Mouse (Mus musculus) granulocyte monocyte progenitor cell, adult 5-6 weeks (primary cell): ENCODE data around the gene Mllt6. TPM values are rescaled to one million over a fixed set of nuclear protein-coding genes. Genes with fewer than 3 reads are reported as not detected.

Experiments used
- ATAC-seq: replicated peaks from 2 replicates; pipeline ENCODE4 v1.8.0; 2016; ENCODE audit warnings: mild to moderate bottlenecking, moderate TSS enrichment, inconsistent platforms; ENCODE audit not compliant: poor library complexity, severe bottlenecking
- total RNA-seq, 2 experiments: library from RNA; stranded (forward) in 1 of 2; stranded (reverse) in 1 of 2; fragments of 200-712, 200-1000 nt in 1 of 2; fragments of >200 nt in 1 of 2; fragmentation: Nextera tagmentation in 1 of 2; gene quantifications; 2 replicates each; pipeline ENCODE4 v1.2.3; 2014 to 2017

The Mllt6 gene
- total RNA-seq, 2 experiments from 2014 or later: 5.7 to 6.5 TPM

GRCm38 (mm10) chr11:97664771-97665240, 1.6 kb downstream of the Mllt6 start:
- ATAC-seq: no peak

GRCm38 (mm10) chr11:97665431-97665830, 2.2 kb downstream of the Mllt6 start:
- no peak for ATAC-seq

- no peak for ATAC-seq
These were observed 3.0 kb downstream of the Mllt6 start for GRCm38 (mm10) chr11:97666221-97666620.

GRCm38 (mm10) chr11:97666794-97667193, 3.6 kb downstream of the Mllt6 start:
- no peak for ATAC-seq

- no peak for ATAC-seq
These were observed 4.9 kb downstream of the Mllt6 start for GRCm38 (mm10) chr11:97668160-97668559.

GRCm38 (mm10) chr11:97669268-97669667, 6.1 kb downstream of the Mllt6 start:
- no peak for ATAC-seq

- ATAC-seq: no peak
These were observed 6.6 kb downstream of the Mllt6 start for GRCm38 (mm10) chr11:97669829-97670228.

GRCm38 (mm10) chr11:97670234-97671176, 7.3 kb downstream of the Mllt6 start:
- no peak for ATAC-seq

- ATAC-seq: no peak
These were observed 7.9 kb downstream of the Mllt6 start for GRCm38 (mm10) chr11:97671177-97671527.

- no peak for ATAC-seq
These were observed 9.9 kb downstream of the Mllt6 start for GRCm38 (mm10) chr11:97673148-97673547.

- no peak for ATAC-seq
These were observed 13.0 kb downstream of the Mllt6 start for GRCm38 (mm10) chr11:97676050-97676754.

- no peak for ATAC-seq
These were observed 14.2 kb downstream of the Mllt6 start for GRCm38 (mm10) chr11:97677381-97677780.

- no peak for ATAC-seq
These were observed 14.6 kb downstream of the Mllt6 start for GRCm38 (mm10) chr11:97677842-97678241.

- no peak for ATAC-seq
These were observed 15.1 kb downstream of the Mllt6 start for GRCm38 (mm10) chr11:97678301-97678700.

- ATAC-seq: no peak
These were observed 17.2 kb downstream of the Mllt6 start for GRCm38 (mm10) chr11:97680430-97680829.

- no peak for ATAC-seq
These were observed 19.4 kb downstream of the Mllt6 start for GRCm38 (mm10) chr11:97682504-97683055.

GRCm38 (mm10) chr11:97684063-97684680, 21.0 kb downstream of the Mllt6 start:
- ATAC-seq: peak; percentile 35; the same call in 1 of the 2 replicates

GRCm38 (mm10) chr11:97684766-97685165, 21.6 kb downstream of the Mllt6 start:
- ATAC-seq: no peak

- ATAC-seq: peak; percentile 95
These were observed 22.6 kb downstream of the Mllt6 start, which contains the start of gene Cisd3 for GRCm38 (mm10) chr11:97685613-97686321. TSS of gene Cisd3 (plus strand) at chr11:97685826.
